ENCODE assay signal across 8 mouse cellular contexts in genomic region chr4:33247479-33248053, GRCm38 (mm10). TPM values are rescaled to one million over a fixed set of nuclear protein-coding genes. Genes with fewer than 3 reads are reported as not detected.
DNase-seq lines count a peak whose midpoint lies in the region; ATAC-seq and TF ChIP-seq lines count a peak whose summit lies in the region.

No protein-coding gene starts in this region.

- WGBS in forebrain, embryonic 12.5 days = under 1% methylated on average over 57 of the region's 60 CpGs
- WGBS in large intestine, adult 2 months = 1% methylated on average over 60 of the region's 60 CpGs
- WGBS in liver, postnatal 0 days (ENCODE audit: insufficient replicate concordance) = 2% methylated on average over 51 of the region's 60 CpGs
- under 1% methylated on average over 58 of the region's 60 CpGs for WGBS in neural tube, embryonic 14.5 days

- H3K9ac ChIP-seq in forebrain, embryonic 12.5 days = peak overlapping the region; percentile 94
- H3K9ac ChIP-seq in liver, postnatal 0 days (replicated peaks) = peak overlapping the region; percentile 100
- peak overlapping the region; percentile 99 for H3K9ac ChIP-seq in neural tube, embryonic 14.5 days (replicated peaks; ENCODE audit: low read depth, low read length)

- DNase-seq in c-Kit-positive CD71-positive TER-119-positive erythroid progenitor cells, embryonic 14.5 days (ENCODE audit: low spot score) = peak; percentile 97
- DNase-seq in heart, postnatal 10 days = peak; percentile 100
- peak; percentile 88 for DNase-seq in large intestine, adult 2 months (ENCODE audit: low read depth, low spot score)
- peak; percentile 100 for DNase-seq in liver, postnatal 0 days
- peak; percentile 100 for DNase-seq in testis, postnatal 10 days (ENCODE audit: low spot score)

- peak; percentile 94 for ATAC-seq in forebrain, embryonic 12.5 days (ENCODE audit: low FRiP score)
- peak; percentile 85 for ATAC-seq in liver, postnatal 0 days
- ATAC-seq in neural tube, embryonic 14.5 days (ENCODE audit: low read depth) = peak; percentile 93

- no peak for TF ChIP-seq CTCF in E14TG2a.4 (conservative IDR thresholded peaks at IDR 0.05; ENCODE audit: low read length)
- TF ChIP-seq CTCF in liver, postnatal 0 days (IDR thresholded peaks at IDR 0.05; ENCODE audit: low read depth) = peak; percentile 51

- H3K9me3 ChIP-seq in E14TG2a.4 (ENCODE audit: low read length) = no peaks in the 10 kb centered on the region
- no peaks in the 10 kb centered on the region for H3K9me3 ChIP-seq in forebrain, embryonic 12.5 days
- no peaks in the 10 kb centered on the region for H3K9me3 ChIP-seq in liver, postnatal 0 days (ENCODE audit: low read length)
- no peaks in the 10 kb centered on the region for H3K9me3 ChIP-seq in neural tube, embryonic 14.5 days (ENCODE audit: control insufficient read depth, low read length)

- peak overlapping the region; percentile 99 for H3K27ac ChIP-seq in forebrain, embryonic 12.5 days
- peak overlapping the region; percentile 100 for H3K27ac ChIP-seq in liver, postnatal 0 days (ENCODE audit: low read depth)
- peak overlapping the region; percentile 99 for H3K27ac ChIP-seq in neural tube, embryonic 14.5 days (ENCODE audit: low read depth, low read length)

- H3K36me3 ChIP-seq in E14TG2a.4 (ENCODE audit: insufficient read depth, low read length) = peaks cover 39% of the 10 kb centered on the region
- H3K36me3 ChIP-seq in forebrain, embryonic 12.5 days (replicated peaks) = peaks cover 35% of the 10 kb centered on the region
- peaks cover 30% of the 10 kb centered on the region for H3K36me3 ChIP-seq in liver, postnatal 0 days (replicated peaks; ENCODE audit: insufficient read depth, low read length)
- H3K36me3 ChIP-seq in neural tube, embryonic 14.5 days (ENCODE audit: control insufficient read depth, insufficient read depth, low read length) = peaks cover 20% of the 10 kb centered on the region

- intact Hi-C loops in heart, postnatal 10 days (cut with DNase I) = loop anchor here (1.0 to 5.0 kb wide), 4 partner anchors 40 to 215 kb away; partner anchors contain the start of genes Pm20d2, Srsf12 and Ube2j1

- H3K4me2 ChIP-seq in forebrain, embryonic 12.5 days = peak overlapping the region; percentile 60
- peak overlapping the region; percentile 87 for H3K4me2 ChIP-seq in liver, postnatal 0 days (ENCODE audit: low read depth, low read length)
- H3K4me2 ChIP-seq in neural tube, embryonic 14.5 days (ENCODE audit: low read depth, low read length) = peak overlapping the region; percentile 71

- peak; percentile 52; the same call in 1 of the 2 replicates for TF ChIP-seq EP300 in liver, postnatal 0 days (IDR thresholded peaks at IDR 0.05; ENCODE audit: low read depth)

- H3K4me1 ChIP-seq in E14TG2a.4 (replicated peaks; ENCODE audit: low read depth, low read length) = peaks cover 55% of the 10 kb centered on the region
- peaks cover 24% of the 10 kb centered on the region for H3K4me1 ChIP-seq in forebrain, embryonic 12.5 days
- peaks cover 17% of the 10 kb centered on the region for H3K4me1 ChIP-seq in liver, postnatal 0 days (ENCODE audit: insufficient read depth)
- H3K4me1 ChIP-seq in neural tube, embryonic 14.5 days (ENCODE audit: control insufficient read depth, insufficient read depth, low read length) = peaks cover 4% of the 10 kb centered on the region; the same call in 1 of the 2 replicates

- H3K27me3 ChIP-seq in E14TG2a.4 (ENCODE audit: insufficient read depth, low read length) = no peaks in the 10 kb centered on the region
- no peaks in the 10 kb centered on the region for H3K27me3 ChIP-seq in forebrain, embryonic 12.5 days
- H3K27me3 ChIP-seq in liver, postnatal 0 days (ENCODE audit: insufficient read depth, low read length) = no peaks in the 10 kb centered on the region
- no peaks in the 10 kb centered on the region for H3K27me3 ChIP-seq in neural tube, embryonic 14.5 days (ENCODE audit: control insufficient read depth, insufficient read depth, low read length)

- H3K4me3 ChIP-seq in E14TG2a.4 (replicated peaks; ENCODE audit: low read length) = peak overlapping the region; percentile 98
- H3K4me3 ChIP-seq in forebrain, embryonic 12.5 days (replicated peaks) = peak overlapping the region; percentile 94
- H3K4me3 ChIP-seq in liver, postnatal 0 days (ENCODE audit: low read depth, low read length) = peak overlapping the region; percentile 100
- peak overlapping the region; percentile 98 for H3K4me3 ChIP-seq in neural tube, embryonic 14.5 days (ENCODE audit: low read depth, low read length)

RNA-seq across cellular contexts. Expression of gene Srsf12, which starts 38.8 kb away (rescaled TPM):
- 10.2 and 11.6 TPM in 2 replicates for polyA plus RNA-seq in forebrain, embryonic 12.5 days (2016; fragmentation: Nextera tagmentation; extraction: Ambion mirVana)
- total RNA-seq in heart, postnatal 10 days (2021) = under 1 TPM in 1 of 2 experiments, not detected in 1; 0.22 TPM
- polyA plus RNA-seq in large intestine, adult 2 months (2012; rRNA removed) = 0.10 TPM in 1 of 2 replicates, not detected in the other
- 0.04 and 0.08 TPM in 2 replicates for polyA plus RNA-seq in liver, postnatal 0 days (2015; fragmentation: Nextera tagmentation; extraction: Ambion mirVana)
- polyA plus RNA-seq in neural tube, embryonic 14.5 days (2014; fragmentation: Nextera tagmentation; extraction: Ambion mirVana) = 73.3 and 85.8 TPM in 2 replicates

RNA-seq across cellular contexts. Expression of gene Pnrc1, which starts 42.4 kb away (rescaled TPM):
- 95.5 and 99.5 TPM in 2 replicates for polyA plus RNA-seq in forebrain, embryonic 12.5 days (2016; fragmentation: Nextera tagmentation; extraction: Ambion mirVana)
- 100 to 1,000 TPM; 122 to 127 TPM for total RNA-seq in heart, postnatal 10 days (2021)
- polyA plus RNA-seq in large intestine, adult 2 months (2012; rRNA removed) = 51.9 and 81.2 TPM in 2 replicates
- 71.4 and 74.3 TPM in 2 replicates for polyA plus RNA-seq in liver, postnatal 0 days (2015; fragmentation: Nextera tagmentation; extraction: Ambion mirVana)
- polyA plus RNA-seq in neural tube, embryonic 14.5 days (2014; fragmentation: Nextera tagmentation; extraction: Ambion mirVana) = 58.4 and 64.5 TPM in 2 replicates

RNA-seq across cellular contexts. Expression of gene Pm20d2, which starts 58.0 kb away (rescaled TPM):
- polyA plus RNA-seq in forebrain, embryonic 12.5 days (2016; fragmentation: Nextera tagmentation; extraction: Ambion mirVana) = 1.8 and 2.3 TPM in 2 replicates
- 10 to 100 TPM; 26.8 to 27.6 TPM for total RNA-seq in heart, postnatal 10 days (2021)
- 0.66 and 2.2 TPM in 2 replicates for polyA plus RNA-seq in large intestine, adult 2 months (2012; rRNA removed)
- 0.14 and 0.21 TPM in 2 replicates for polyA plus RNA-seq in liver, postnatal 0 days (2015; fragmentation: Nextera tagmentation; extraction: Ambion mirVana)
- 2.2 and 2.5 TPM in 2 replicates for polyA plus RNA-seq in neural tube, embryonic 14.5 days (2014; fragmentation: Nextera tagmentation; extraction: Ambion mirVana)

Comparison
In these comparisons a context has a peak if more than half of its experiments do, and no peak if none do; other contexts are left out.
1. Peak in every context shown above with its lines: DNase-seq, ATAC-seq, H3K4me3 ChIP-seq and H3K27ac ChIP-seq.
2. RNA of gene Srsf12, which starts 38.8 kb away (polyA plus RNA-seq): 73.3 to 85.8 TPM in neural tube, embryonic 14.5 days and 10.2 to 11.6 TPM in forebrain, embryonic 12.5 days; 0.04 to 0.08 TPM in liver, postnatal 0 days and 0.10 TPM in large intestine, adult 2 months; every median in the first group is over 10 times any median in the second.